Mouse (Mus musculus): ENCODE results near the gene Tfg. TPM values are rescaled to one million over a fixed set of nuclear protein-coding genes. Genes with fewer than 3 reads are reported as not detected.

The Tfg gene
- polyA plus RNA-seq (2014; fragmentation: Nextera tagmentation; extraction: Ambion mirVana), result 213 and 219 TPM in 2 replicates

DNA sequence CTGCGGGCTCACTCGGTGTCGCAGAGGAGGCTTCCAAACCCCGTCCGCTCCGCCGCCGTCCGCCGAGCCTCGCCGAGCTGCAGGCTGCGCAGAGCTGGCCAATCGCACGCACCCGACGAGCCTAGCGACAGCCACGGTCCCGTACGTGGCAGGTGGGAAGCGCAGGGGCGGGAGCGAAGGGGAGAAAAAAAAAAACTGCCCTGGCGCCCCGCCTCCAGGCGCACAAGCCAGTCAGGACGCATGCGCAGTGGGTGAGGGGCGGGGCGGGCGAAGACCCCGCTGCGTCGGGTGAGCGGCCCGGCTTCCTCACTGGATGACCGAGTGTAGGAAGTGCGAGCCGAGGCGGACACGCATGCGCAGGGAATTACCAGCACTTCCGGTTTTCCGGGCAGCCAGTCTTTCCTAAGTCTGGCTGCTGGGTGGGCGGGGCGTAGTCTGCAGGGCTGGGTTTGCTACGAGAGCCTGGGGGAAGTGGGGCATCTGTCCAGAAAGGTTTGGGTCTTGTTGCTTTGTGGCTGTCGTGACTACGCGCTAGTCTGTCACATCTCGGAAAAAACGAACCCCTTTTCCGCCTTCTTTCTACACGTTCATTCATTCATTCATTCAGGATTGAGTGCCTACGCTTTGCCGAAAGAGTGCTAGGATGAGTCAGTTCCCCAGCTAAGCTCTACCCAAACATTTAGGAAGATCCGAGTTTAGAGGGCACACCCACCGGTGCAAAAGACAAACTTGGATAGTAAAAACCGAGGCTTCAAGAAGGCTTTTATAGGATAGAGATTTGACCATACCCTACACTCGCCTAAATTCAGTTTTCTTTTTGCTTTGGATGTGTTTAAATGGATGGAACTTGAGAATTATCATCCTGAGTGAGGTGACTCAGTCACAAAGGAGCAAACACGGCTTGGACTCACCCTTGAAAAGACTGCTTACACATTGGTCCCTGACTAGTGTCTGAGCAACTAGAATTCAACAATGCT, at the start of gene Tfg:
Gene Tfg, minus strand, starts transcription at position 227 of the 977 bp plus-strand sequence.
- H3K9me3 ChIP-seq (ENCODE audit: control insufficient read depth, low read length), result no peaks in the 10 kb centered on the region
- under 1% methylated on average over 62 of the region's 62 CpGs for WGBS
- peaks cover 10% of the 10 kb centered on the region; the same call in 1 of the 2 replicates for H3K4me1 ChIP-seq (ENCODE audit: control insufficient read depth, insufficient read depth, low read length)
- DNase-seq (ENCODE audit: low spot score), result peak; percentile 100
- H3K27me3 ChIP-seq (ENCODE audit: control insufficient read depth, insufficient read depth, low read length), result no peaks in the 10 kb centered on the region
- H3K4me3 ChIP-seq (ENCODE audit: low read depth, low read length), result peak within 1 kb of the TSS; percentile 85
- H3K27ac ChIP-seq (ENCODE audit: low read depth, low read length), result peak within 1 kb of the TSS; percentile 97
- peak; percentile 96 for ATAC-seq (ENCODE audit: insufficient read depth, low FRiP score, low TSS enrichment)
- peak within 1 kb of the TSS; percentile 78 for H3K9ac ChIP-seq (ENCODE audit: low read length)
- no peaks in the 10 kb centered on the region for H3K36me3 ChIP-seq (ENCODE audit: control insufficient read depth, insufficient read depth, low read length)
- H3K4me2 ChIP-seq (ENCODE audit: low read depth), result peak within 1 kb of the TSS; percentile 64

DNA sequence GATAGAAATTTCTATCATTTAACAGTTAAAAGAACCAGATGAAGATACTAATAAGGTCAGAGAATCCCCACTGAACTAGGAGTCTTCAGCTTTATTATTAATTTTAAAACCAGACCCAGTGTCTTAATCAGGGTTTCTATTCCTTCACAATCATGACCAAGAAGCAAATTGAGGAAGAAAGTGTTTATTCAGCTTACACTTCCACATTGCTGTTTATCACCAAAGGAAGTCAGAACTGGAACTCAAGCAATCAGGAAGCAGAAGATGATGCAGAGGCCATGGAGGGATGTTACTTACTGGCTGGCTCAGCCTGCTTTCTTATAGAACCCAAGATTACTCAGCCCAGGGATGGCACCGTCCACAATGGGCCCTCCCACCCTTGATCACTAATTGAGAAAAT, 11.8 kb upstream of the Tfg start:
- Histone ChIP-seq H3K4me1 (ENCODE audit: control insufficient read depth, insufficient read depth, low read length) (no peaks in the 10 kb centered on the region), H3K9me3 (ENCODE audit: control insufficient read depth, low read length) (no peaks in the 10 kb centered on the region), H3K9ac (ENCODE audit: low read length) (no peak overlapping the region), H3K27me3 (ENCODE audit: control insufficient read depth, insufficient read depth, low read length) (no peaks in the 10 kb centered on the region), H3K36me3 (ENCODE audit: control insufficient read depth, insufficient read depth, low read length) (no peaks in the 10 kb centered on the region), H3K27ac (ENCODE audit: low read depth, low read length) (no peak overlapping the region), H3K4me2 (ENCODE audit: low read depth) (no peak overlapping the region), H3K4me3 (ENCODE audit: low read depth, low read length) (no peak overlapping the region)
- DNase-seq (ENCODE audit: low spot score) (no peak), ATAC-seq (ENCODE audit: insufficient read depth, low FRiP score, low TSS enrichment) (no peak)
- WGBS, result 25% methylated on average over 1 of the region's 1 CpGs

DNA sequence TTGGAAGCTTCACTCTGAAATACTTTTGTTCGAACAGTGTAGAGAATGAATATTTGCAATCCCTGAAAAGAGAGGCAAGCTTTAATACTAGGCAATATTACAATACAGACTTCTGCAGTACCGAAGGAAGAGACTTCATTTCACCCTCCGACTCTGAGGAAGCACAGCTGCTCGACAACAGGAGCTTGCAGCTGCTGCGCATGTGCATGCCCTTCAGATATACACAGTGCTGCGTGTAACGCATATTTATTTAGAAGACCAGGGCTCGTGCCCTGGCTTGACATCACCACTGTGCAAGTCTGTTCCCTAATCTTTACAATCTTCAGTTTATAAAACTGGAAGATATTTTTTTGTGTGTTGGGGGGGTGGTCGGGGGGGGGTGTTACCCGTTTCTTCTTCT, 7.7 kb upstream of the Tfg start:
- Histone ChIP-seq H3K4me2 (ENCODE audit: low read depth) (no peak overlapping the region), H3K4me1 (ENCODE audit: control insufficient read depth, insufficient read depth, low read length) (no peaks in the 10 kb centered on the region), H3K27ac (ENCODE audit: low read depth, low read length) (no peak overlapping the region), H3K9ac (ENCODE audit: low read length) (no peak overlapping the region), H3K4me3 (ENCODE audit: low read depth, low read length) (no peak overlapping the region), H3K27me3 (ENCODE audit: control insufficient read depth, insufficient read depth, low read length) (no peaks in the 10 kb centered on the region), H3K9me3 (ENCODE audit: control insufficient read depth, low read length) (no peaks in the 10 kb centered on the region), H3K36me3 (ENCODE audit: control insufficient read depth, insufficient read depth, low read length) (no peaks in the 10 kb centered on the region)
- no peak for ATAC-seq (ENCODE audit: insufficient read depth, low FRiP score, low TSS enrichment)
- WGBS, result 87% methylated on average over 10 of the region's 10 CpGs
- DNase-seq (ENCODE audit: low spot score), result no peak

DNA sequence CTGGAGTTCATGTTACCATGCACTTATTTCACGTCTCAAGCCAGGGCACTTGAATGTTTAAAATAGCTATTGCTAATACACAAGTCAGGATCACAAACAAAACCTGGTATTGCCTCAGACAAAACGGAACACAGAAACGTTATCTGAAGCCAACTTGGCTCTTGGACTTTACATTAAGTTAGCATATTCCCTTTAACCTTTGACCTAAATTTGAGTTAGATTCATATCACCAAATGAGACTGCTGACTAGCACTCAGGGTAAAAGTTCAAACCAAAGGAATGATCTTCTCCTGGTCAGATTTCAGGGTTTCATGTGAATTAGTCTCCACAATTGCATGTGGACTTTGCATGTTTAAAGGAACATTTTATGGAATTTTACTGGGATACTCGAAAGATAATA, 5.1 kb upstream of the Tfg start:
- ATAC-seq (ENCODE audit: insufficient read depth, low FRiP score, low TSS enrichment) (no peak), DNase-seq (ENCODE audit: low spot score) (no peak)
- H3K4me1 ChIP-seq (ENCODE audit: control insufficient read depth, insufficient read depth, low read length), result no peaks in the 10 kb centered on the region
- no peaks in the 10 kb centered on the region for H3K9me3 ChIP-seq (ENCODE audit: control insufficient read depth, low read length)
- no peaks in the 10 kb centered on the region for H3K36me3 ChIP-seq (ENCODE audit: control insufficient read depth, insufficient read depth, low read length)
- H3K4me3 ChIP-seq (ENCODE audit: low read depth, low read length), result no peak overlapping the region
- H3K27ac ChIP-seq (ENCODE audit: low read depth, low read length), result no peak overlapping the region
- no peaks in the 10 kb centered on the region for H3K27me3 ChIP-seq (ENCODE audit: control insufficient read depth, insufficient read depth, low read length)
- no peak overlapping the region for H3K9ac ChIP-seq (ENCODE audit: low read length)
- WGBS, result 71% methylated on average over 4 of the region's 4 CpGs
- no peak overlapping the region for H3K4me2 ChIP-seq (ENCODE audit: low read depth)

DNA sequence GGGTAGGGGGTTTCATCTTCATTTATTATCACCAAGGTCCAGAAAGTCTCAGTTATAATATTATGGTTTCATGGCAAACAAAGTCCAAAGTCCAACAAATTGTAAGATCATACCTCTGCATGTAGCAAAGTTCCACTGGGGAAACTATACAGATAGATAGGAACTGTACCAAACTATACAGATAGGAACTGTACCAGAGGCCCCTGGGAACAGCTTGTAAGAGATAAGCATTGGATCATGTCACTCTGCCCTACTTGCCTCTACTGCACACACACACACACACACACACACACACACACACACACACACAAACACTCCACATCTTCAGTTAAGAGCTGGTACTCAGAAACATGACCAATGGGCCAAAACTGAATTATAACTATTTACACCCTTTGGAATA, 1.8 kb upstream of the Tfg start:
- Histone ChIP-seq H3K27ac (ENCODE audit: low read depth, low read length) (no peak overlapping the region), H3K27me3 (ENCODE audit: control insufficient read depth, insufficient read depth, low read length) (no peaks in the 10 kb centered on the region), H3K4me3 (ENCODE audit: low read depth, low read length) (no peak overlapping the region), H3K9me3 (ENCODE audit: control insufficient read depth, low read length) (no peaks in the 10 kb centered on the region), H3K36me3 (ENCODE audit: control insufficient read depth, insufficient read depth, low read length) (no peaks in the 10 kb centered on the region), H3K4me2 (ENCODE audit: low read depth) (no peak overlapping the region), H3K9ac (ENCODE audit: low read length) (no peak overlapping the region), H3K4me1 (ENCODE audit: control insufficient read depth, insufficient read depth, low read length) (peaks cover 10% of the 10 kb centered on the region; the same call in 1 of the 2 replicates)
- DNase-seq (ENCODE audit: low spot score) (no peak), ATAC-seq (ENCODE audit: insufficient read depth, low FRiP score, low TSS enrichment) (no peak)

DNA sequence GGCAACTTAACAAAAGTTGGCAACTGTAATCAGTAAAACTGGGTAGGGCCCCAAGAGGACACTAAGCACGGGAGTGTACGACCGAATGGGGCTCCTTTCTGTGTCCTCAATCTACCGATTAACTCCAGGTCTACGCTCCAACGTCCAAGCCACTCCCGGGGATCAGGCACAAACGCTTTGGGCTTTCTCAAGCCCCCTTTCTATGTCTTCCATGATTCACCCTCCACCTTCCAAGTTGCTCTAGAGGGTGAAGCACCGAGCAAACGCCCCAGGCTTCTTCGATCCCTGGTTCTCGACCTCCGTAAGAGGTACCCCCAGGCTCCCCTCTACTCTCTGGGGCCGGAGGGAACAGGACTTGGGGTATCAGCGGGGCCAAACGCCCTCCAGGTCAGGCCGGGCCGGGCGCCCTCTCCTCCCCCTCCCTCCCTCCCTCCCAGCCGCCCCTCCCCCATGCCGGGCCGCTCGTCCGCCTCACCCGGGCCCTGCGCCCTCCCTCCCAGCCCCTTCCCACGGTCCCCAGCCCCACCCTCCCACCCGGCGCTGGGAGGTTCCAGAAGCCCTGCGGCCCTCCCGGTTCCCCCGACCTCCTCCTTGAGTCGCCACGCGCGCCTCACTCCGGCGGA, 582 bp downstream of the Tfg start:
- DNase-seq (ENCODE audit: low spot score) (no peak), ATAC-seq (ENCODE audit: insufficient read depth, low FRiP score, low TSS enrichment) (peak; percentile 72)
- peak overlapping the region; percentile 64 for H3K4me2 ChIP-seq (ENCODE audit: low read depth)
- H3K9ac ChIP-seq (ENCODE audit: low read length), result peak overlapping the region; percentile 78
- no peaks in the 10 kb centered on the region for H3K27me3 ChIP-seq (ENCODE audit: control insufficient read depth, insufficient read depth, low read length)
- H3K36me3 ChIP-seq (ENCODE audit: control insufficient read depth, insufficient read depth, low read length), result 0 out of 2 replicates have a peak, but pooled peaks cover 3% of the 10 kb centered on the region
- H3K4me3 ChIP-seq (ENCODE audit: low read depth, low read length), result peak overlapping the region; percentile 85
- H3K4me1 ChIP-seq (ENCODE audit: control insufficient read depth, insufficient read depth, low read length), result peaks cover 10% of the 10 kb centered on the region; the same call in 1 of the 2 replicates
- H3K27ac ChIP-seq (ENCODE audit: low read depth, low read length), result peak overlapping the region; percentile 97
- under 1% methylated on average over 20 of the region's 38 CpGs for WGBS
- H3K9me3 ChIP-seq (ENCODE audit: control insufficient read depth, low read length), result no peaks in the 10 kb centered on the region

DNA sequence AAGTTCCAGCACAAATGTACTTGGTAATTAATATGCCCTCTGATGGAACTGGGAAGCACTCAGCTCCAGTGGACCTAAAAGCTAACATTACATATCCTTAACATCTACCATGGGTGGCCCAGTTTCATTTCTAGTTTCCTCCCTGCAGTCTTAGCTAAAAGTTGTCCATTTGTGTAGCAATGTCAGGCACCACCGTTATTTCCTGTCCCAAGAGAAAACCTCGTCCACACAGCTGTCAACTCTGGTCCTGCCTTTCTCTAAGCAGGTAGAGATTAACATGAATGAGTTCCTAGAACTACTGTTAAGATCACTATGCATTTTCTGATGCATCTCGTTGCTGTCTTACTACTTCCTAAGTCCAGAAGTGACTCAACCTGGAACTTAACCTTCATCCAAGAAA, 1.6 kb downstream of the Tfg start:
- H3K4me3 ChIP-seq (ENCODE audit: low read depth, low read length), result peak overlapping the region; percentile 85
- ATAC-seq (ENCODE audit: insufficient read depth, low FRiP score, low TSS enrichment), result no peak

DNA sequence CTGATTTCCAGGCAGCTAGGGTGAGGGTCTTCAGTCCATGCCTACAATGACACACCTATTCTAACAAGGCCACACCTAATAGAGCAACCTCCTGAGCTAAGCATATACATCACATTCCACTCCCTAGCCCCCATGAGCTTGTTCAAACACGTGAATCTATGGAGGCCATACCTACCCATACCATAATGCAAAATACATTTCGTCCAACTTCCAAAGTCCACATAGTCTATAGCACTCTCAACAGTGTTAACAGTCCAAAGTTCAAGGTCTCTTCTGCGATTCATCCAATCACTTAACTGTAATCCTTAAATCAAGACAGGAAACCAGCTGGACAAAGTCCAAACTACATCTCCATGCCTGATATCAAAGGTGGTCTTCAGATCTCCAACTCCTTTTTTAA, 7.2 kb downstream of the Tfg start:
- Histone ChIP-seq H3K27me3 (ENCODE audit: control insufficient read depth, insufficient read depth, low read length) (no peaks in the 10 kb centered on the region), H3K4me1 (ENCODE audit: control insufficient read depth, insufficient read depth, low read length) (no peaks in the 10 kb centered on the region), H3K9ac (ENCODE audit: low read length) (no peak overlapping the region), H3K9me3 (ENCODE audit: control insufficient read depth, low read length) (no peaks in the 10 kb centered on the region), H3K4me3 (ENCODE audit: low read depth, low read length) (no peak overlapping the region), H3K4me2 (ENCODE audit: low read depth) (no peak overlapping the region), H3K36me3 (ENCODE audit: control insufficient read depth, insufficient read depth, low read length) (peaks cover 10% of the 10 kb centered on the region), H3K27ac (ENCODE audit: low read depth, low read length) (no peak overlapping the region)
- DNase-seq (ENCODE audit: low spot score) (no peak), ATAC-seq (ENCODE audit: insufficient read depth, low FRiP score, low TSS enrichment) (no peak)
- 92% methylated on average over 3 of the region's 3 CpGs for WGBS

More for the DNA sequence above, 1.6 kb downstream of the Tfg start:
- Histone ChIP-seq H3K9ac (ENCODE audit: low read length) (peak overlapping the region; percentile 4; the same call in 1 of the 2 replicates), H3K4me1 (ENCODE audit: control insufficient read depth, insufficient read depth, low read length) (peaks cover 10% of the 10 kb centered on the region; the same call in 1 of the 2 replicates), H3K4me2 (ENCODE audit: low read depth) (peak overlapping the region; percentile 64), H3K9me3 (ENCODE audit: control insufficient read depth, low read length) (no peaks in the 10 kb centered on the region), H3K36me3 (ENCODE audit: control insufficient read depth, insufficient read depth, low read length) (peaks cover 3% of the 10 kb centered on the region; the same call in 1 of the 2 replicates), H3K27me3 (ENCODE audit: control insufficient read depth, insufficient read depth, low read length) (no peaks in the 10 kb centered on the region), H3K27ac (ENCODE audit: low read depth, low read length) (no peak overlapping the region)
- no peak for DNase-seq (ENCODE audit: low spot score)
- 82% methylated on average over 3 of the region's 3 CpGs for WGBS

All from neural tube, embryonic 11.5 days (tissue).